Mouse (Mus musculus): Measurements from ENCODE around the gene Tmem190. TPM values are rescaled to one million over a fixed set of nuclear protein-coding genes. Genes with fewer than 3 reads are reported as not detected.

Gene Tmem190
- total and polyA plus RNA-seq, 2 experiments from 2014 or later: not detected

- Histone ChIP-seq H3K36me3 (replicated peaks; ENCODE audit: control insufficient read depth, insufficient read depth, low read length) (no peaks in the 10 kb centered on the region), H3K4me3 (ENCODE audit: low read depth, low read length) (peak within 1 kb of the TSS; percentile 40), H3K4me2 (ENCODE audit: low read depth, low read length) (peak within 1 kb of the TSS; percentile 58), H3K9me3 (replicated peaks; ENCODE audit: control insufficient read depth, low read length) (no peaks in the 10 kb centered on the region), H3K4me1 (ENCODE audit: control insufficient read depth, insufficient read depth) (peaks cover 13% of the 10 kb centered on the region), H3K27me3 (ENCODE audit: control insufficient read depth, insufficient read depth, low read length) (no peaks in the 10 kb centered on the region), H3K27ac (ENCODE audit: low read depth) (no peak within 1 kb of the TSS), H3K9ac (replicated peaks; ENCODE audit: low read depth, low read length) (peak within 1 kb of the TSS; percentile 25; the same call in 1 of the 2 replicates)
- WGBS: 3% methylated on average over 24 of the region's 24 CpGs
- no peak for TF ChIP-seq EP300 (IDR thresholded peaks at IDR 0.05; ENCODE audit: low read depth)
- TF ChIP-seq CTCF (IDR thresholded peaks at IDR 0.05; ENCODE audit: low read depth): no peak
- DNase-seq (ENCODE audit: low spot score): peak; percentile 73
- peak; percentile 86 for ATAC-seq (ENCODE audit: insufficient read depth, low read depth)
Observed at GRCm38 (mm10) chr7:4752821-4753570, 29.7 kb upstream of the Tmem190 start, which contains the start of gene Cox6b2. Gene Cox6b2 (minus strand): TSS chr7:4753094.

- ATAC-seq (ENCODE audit: insufficient read depth, low read depth) (no peak), DNase-seq (ENCODE audit: low spot score) (no peak)
- Histone ChIP-seq H3K9ac (replicated peaks; ENCODE audit: low read depth, low read length) (no peak overlapping the region), H3K4me3 (ENCODE audit: low read depth, low read length) (no peak overlapping the region), H3K4me2 (ENCODE audit: low read depth, low read length) (no peak overlapping the region), H3K9me3 (replicated peaks; ENCODE audit: control insufficient read depth, low read length) (no peaks in the 10 kb centered on the region), H3K27ac (ENCODE audit: low read depth) (no peak overlapping the region), H3K36me3 (replicated peaks; ENCODE audit: control insufficient read depth, insufficient read depth, low read length) (no peaks in the 10 kb centered on the region), H3K27me3 (ENCODE audit: control insufficient read depth, insufficient read depth, low read length) (no peaks in the 10 kb centered on the region), H3K4me1 (ENCODE audit: control insufficient read depth, insufficient read depth) (no peaks in the 10 kb centered on the region)
- WGBS: 43% methylated on average over 1 of the region's 1 CpGs
- no peak for TF ChIP-seq CTCF (IDR thresholded peaks at IDR 0.05; ENCODE audit: low read depth)
- TF ChIP-seq EP300 (IDR thresholded peaks at IDR 0.05; ENCODE audit: low read depth): no peak
Observed at GRCm38 (mm10) chr7:4759670-4760069, 23.1 kb upstream of the Tmem190 start.

DNA sequence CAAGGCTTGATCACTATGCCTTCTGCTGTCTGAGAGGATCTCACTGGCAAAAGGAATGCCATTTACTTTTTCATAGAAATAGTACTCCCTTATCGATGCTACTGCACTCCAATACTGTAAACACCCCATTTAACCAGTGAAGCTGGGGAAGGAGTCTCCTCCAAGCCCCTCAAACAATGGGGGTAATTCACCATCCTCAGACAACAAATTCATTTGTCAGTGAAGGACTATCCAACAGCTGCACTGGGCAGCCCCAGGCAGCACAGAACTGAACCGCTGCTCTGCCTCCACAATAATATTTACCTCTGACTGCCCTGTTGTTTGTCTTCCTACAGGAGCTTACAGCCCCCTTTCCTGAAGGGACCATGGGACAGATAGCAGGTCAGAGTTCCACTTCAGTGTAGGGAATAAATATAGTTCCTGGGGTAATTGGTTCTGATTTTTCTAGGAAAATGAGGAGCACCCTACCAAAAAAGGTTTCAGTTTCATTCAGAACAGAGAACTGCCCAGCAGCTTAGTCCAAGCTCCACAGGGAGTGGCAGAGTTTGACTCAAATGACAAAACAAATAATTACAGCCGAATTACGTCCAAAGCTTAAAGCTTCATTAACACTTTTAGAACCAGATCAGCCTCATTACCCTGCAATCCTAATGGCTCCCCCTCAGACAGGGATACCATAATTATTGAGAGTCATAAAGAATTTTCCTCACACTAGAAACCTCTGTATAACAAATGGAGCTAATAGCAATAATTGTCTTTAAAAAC lies 17.6 kb upstream of the Tmem190 start:
- Histone ChIP-seq H3K27me3 (ENCODE audit: control insufficient read depth, insufficient read depth, low read length) (0 out of 2 replicates have a peak, but pooled peaks cover 4% of the 10 kb centered on the region), H3K4me2 (ENCODE audit: low read depth, low read length) (no peak overlapping the region), H3K4me3 (ENCODE audit: low read depth, low read length) (no peak overlapping the region), H3K9ac (replicated peaks; ENCODE audit: low read depth, low read length) (no peak overlapping the region), H3K9me3 (replicated peaks; ENCODE audit: control insufficient read depth, low read length) (no peaks in the 10 kb centered on the region), H3K27ac (ENCODE audit: low read depth) (no peak overlapping the region), H3K36me3 (replicated peaks; ENCODE audit: control insufficient read depth, insufficient read depth, low read length) (no peaks in the 10 kb centered on the region), H3K4me1 (ENCODE audit: control insufficient read depth, insufficient read depth) (no peaks in the 10 kb centered on the region)
- no peak for TF ChIP-seq EP300 (IDR thresholded peaks at IDR 0.05; ENCODE audit: low read depth)
- TF ChIP-seq CTCF (IDR thresholded peaks at IDR 0.05; ENCODE audit: low read depth): no peak
- no peak for ATAC-seq (ENCODE audit: insufficient read depth, low read depth)
- WGBS: 28% methylated on average over 4 of the region's 4 CpGs
- DNase-seq (ENCODE audit: low spot score): no peak

DNA sequence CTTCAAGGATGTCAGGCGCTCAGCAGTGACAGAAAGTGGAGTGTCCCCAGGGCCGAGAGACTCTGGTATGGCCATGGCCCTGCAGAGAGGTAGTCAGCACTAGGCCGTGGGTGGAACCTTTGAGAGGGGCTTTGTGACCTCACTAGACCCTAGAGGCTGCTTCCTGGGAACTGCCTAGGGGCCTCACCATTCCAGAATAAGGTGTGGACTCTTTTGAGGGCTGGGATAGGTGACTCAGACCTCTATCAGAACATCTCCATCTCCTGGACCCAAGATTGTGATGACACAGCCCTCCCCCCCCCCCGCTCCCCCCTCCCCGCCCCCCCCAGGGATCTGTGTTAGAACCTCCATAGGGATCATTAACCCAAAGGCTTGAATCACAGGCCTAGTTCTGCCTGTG lies 11.5 kb upstream of the Tmem190 start, which contains the start of gene Fam71e2:
Fam71e2 (minus strand) TSS at position 101 of the 400 bp plus-strand sequence.
- DNase-seq (ENCODE audit: low spot score): no peak
- Histone ChIP-seq H3K36me3 (replicated peaks; ENCODE audit: control insufficient read depth, insufficient read depth, low read length) (no peaks in the 10 kb centered on the region), H3K9ac (replicated peaks; ENCODE audit: low read depth, low read length) (no peak within 1 kb of the TSS), H3K4me3 (ENCODE audit: low read depth, low read length) (no peak within 1 kb of the TSS), H3K4me1 (ENCODE audit: control insufficient read depth, insufficient read depth) (no peaks in the 10 kb centered on the region), H3K27me3 (ENCODE audit: control insufficient read depth, insufficient read depth, low read length) (peaks cover 20% of the 10 kb centered on the region), H3K9me3 (replicated peaks; ENCODE audit: control insufficient read depth, low read length) (no peaks in the 10 kb centered on the region; the same call in 1 of the 2 replicates), H3K27ac (ENCODE audit: low read depth) (no peak within 1 kb of the TSS), H3K4me2 (ENCODE audit: low read depth, low read length) (no peak within 1 kb of the TSS)
- TF ChIP-seq CTCF (IDR thresholded peaks at IDR 0.05; ENCODE audit: low read depth): no peak
- TF ChIP-seq EP300 (IDR thresholded peaks at IDR 0.05; ENCODE audit: low read depth): no peak
- 67% methylated on average over 5 of the region's 5 CpGs for WGBS
- ATAC-seq (ENCODE audit: insufficient read depth, low read depth): no peak

GRCm38 (mm10) chr7:4776131-4776530 lies 6.6 kb upstream of the Tmem190 start:
- TF ChIP-seq CTCF (IDR thresholded peaks at IDR 0.05; ENCODE audit: low read depth) (no peak), EP300 (IDR thresholded peaks at IDR 0.05; ENCODE audit: low read depth) (no peak)
- DNase-seq (ENCODE audit: low spot score) (no peak), ATAC-seq (ENCODE audit: insufficient read depth, low read depth) (no peak)
- 35% methylated on average over 10 of the region's 10 CpGs for WGBS
- H3K9me3 ChIP-seq (replicated peaks; ENCODE audit: control insufficient read depth, low read length): no peaks in the 10 kb centered on the region; the same call in 1 of the 2 replicates
- no peak overlapping the region for H3K4me2 ChIP-seq (ENCODE audit: low read depth, low read length)
- H3K36me3 ChIP-seq (replicated peaks; ENCODE audit: control insufficient read depth, insufficient read depth, low read length): no peaks in the 10 kb centered on the region
- H3K27me3 ChIP-seq (ENCODE audit: control insufficient read depth, insufficient read depth, low read length): peaks cover 61% of the 10 kb centered on the region
- no peak overlapping the region for H3K4me3 ChIP-seq (ENCODE audit: low read depth, low read length)
- H3K4me1 ChIP-seq (ENCODE audit: control insufficient read depth, insufficient read depth): no peaks in the 10 kb centered on the region
- no peak overlapping the region for H3K27ac ChIP-seq (ENCODE audit: low read depth)
- no peak overlapping the region for H3K9ac ChIP-seq (replicated peaks; ENCODE audit: low read depth, low read length)
